Mouse (Mus musculus): Measurements from ENCODE around the gene Ramp1.

Gene Ramp1

GRCm38 (mm10) chr1:91241249-91241648 is 61.6 kb downstream of the Ramp1 start:
- no peak for DNase-seq

GRCm38 (mm10) chr1:91248242-91248641 is 68.6 kb downstream of the Ramp1 start:
- peak; percentile 14 for DNase-seq

DNA sequence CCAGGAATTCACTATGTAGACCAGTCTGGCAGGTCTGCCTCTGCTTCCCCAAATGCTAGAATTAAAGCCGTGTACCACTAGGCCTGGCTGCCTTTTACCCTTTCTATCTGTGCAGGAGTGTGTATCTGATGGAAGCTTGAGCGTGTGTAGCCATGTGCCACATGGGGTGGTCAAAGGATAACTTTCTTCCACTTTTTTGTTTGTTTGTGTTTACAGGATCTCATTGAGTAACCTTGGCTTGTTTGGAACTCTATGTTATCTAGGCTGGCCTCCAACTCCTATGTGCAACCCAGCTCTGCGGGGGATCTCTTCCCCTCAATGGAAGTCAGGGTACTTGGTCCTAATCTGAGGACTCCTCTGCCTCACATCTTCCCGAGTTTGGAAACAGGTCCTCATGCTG is 69.3 kb downstream of the Ramp1 start:
- DNase-seq, result peak; percentile 40

GRCm38 (mm10) chr1:91249564-91250414 is 70.2 kb downstream of the Ramp1 start, which contains the start of gene Ube2f:
Gene Ube2f, plus strand, starts transcription at chr1:91250304.
- DNase-seq, result peak; percentile 98

DNA sequence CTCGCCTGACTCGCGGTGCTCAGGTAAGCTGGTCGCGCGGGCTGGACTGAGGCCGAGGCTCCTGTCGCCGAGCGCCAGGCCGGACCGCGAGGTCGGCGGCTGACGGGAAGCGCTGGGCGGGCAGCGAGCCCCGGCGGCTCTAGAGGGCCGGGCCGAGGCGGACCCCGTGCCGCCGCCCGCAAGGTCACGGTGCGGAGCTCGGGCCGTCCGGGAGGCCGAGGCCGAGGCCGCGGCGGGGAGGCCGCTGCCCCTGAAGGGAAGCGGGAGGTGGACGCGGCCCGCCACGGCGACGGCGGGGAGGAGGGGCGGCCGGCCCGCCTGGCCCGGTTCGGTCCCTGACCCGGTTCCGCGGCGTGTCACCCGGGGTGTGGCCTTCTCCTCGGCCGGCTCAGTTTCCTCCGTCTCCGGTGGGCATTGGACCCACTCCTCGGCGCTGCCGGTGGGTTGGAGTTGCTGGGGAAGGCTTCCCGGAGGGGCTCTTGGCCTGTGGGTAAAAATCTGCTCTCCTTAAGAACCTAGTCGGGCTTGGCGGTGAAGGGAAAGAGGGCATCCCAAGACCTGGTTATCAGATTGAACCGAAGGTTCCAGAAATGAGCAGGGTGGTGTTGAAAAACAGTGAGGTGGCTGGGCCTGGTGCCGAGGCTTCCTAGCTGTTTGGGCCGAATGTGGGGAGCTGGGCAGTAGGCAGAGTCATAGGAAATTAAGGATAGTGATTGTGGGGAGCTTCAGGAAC is 71.0 kb downstream of the Ramp1 start:
- DNase-seq, result peak; percentile 50

DNA sequence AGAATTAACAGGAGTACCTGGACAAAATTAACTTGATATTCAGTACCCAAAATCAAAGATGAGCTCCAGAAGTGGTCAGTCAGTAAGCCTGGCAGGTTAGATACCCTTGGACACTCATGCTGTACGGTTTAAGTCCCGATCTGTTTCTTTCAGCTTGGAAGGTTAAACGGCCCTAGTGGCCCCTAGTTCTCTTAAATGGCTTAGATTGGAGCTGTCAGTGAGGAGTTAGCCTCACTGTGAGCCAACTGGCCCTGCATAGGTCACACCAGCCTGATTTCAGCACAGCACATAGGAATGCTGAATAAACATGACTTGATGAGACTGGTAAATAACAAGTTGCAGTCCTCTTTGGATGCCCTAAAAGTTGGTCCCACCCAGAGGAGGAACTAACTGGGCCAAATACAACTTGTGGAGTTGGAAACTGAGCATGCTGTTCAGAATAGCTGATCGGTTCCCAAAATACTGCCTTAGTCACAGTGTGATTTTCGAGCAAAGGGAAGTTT is 71.6 kb downstream of the Ramp1 start:
- no peak for DNase-seq

DNA sequence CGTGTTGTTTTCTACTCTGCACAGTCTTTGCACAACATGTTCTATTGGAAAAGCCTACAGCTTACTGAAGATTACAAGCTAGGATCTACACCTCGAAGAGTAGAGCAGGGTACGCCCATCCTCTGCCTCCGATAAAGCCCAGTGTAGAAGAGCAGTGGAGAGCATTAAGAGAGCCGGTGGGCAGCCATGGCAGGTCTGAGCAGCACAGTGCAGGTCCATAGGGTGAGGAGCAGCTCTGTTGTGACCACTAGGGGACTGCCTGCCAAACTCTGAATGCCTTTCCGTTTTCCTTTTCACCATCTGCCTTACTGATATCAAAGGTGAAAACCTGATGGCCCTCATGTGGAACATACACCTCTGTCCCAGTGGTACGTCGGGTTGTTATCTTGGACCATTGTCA is 72.3 kb downstream of the Ramp1 start:
- no peak for DNase-seq

GRCm38 (mm10) chr1:91257918-91258317 is 78.3 kb downstream of the Ramp1 start:
- DNase-seq, result no peak

DNA sequence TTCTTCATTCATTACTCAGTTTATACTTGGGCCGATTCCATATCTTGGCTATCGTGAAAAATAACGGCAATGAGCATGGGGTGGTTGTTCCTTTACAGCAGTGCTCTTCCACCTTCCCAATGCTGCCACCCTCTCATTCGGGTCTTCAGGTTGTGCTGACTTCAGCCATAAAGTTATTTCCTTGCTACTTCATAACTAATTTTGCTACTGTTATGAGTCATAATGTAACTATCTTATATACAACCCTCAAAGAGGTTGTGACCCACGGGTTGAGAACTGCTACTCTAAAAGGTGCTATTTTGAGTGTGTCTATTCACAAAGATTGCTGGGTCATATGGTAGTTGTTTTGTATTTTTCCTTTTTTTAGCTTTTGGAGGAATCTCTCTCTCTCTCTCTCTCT is 80.2 kb downstream of the Ramp1 start:
- no peak for DNase-seq

DNA sequence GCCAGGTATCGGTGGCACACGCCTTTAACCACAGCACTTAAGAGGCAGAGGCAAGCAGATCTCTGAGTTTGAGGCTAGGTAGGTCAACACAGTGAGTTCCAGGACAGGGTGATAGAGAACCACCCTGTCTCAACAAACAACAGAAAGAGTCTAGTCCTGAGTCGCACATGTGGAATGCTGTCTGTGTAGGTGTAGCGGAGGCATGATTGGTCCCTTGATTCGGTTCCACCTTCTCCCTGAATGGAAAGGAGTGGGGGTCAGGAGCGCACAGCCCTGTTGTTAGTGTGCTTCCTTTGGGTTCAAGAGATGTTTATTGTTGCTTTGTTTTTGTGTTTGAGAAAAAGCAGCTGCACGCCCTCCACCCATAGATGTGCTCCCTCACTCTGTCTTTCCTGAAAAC is 82.9 kb downstream of the Ramp1 start:
- no peak for DNase-seq

DNA sequence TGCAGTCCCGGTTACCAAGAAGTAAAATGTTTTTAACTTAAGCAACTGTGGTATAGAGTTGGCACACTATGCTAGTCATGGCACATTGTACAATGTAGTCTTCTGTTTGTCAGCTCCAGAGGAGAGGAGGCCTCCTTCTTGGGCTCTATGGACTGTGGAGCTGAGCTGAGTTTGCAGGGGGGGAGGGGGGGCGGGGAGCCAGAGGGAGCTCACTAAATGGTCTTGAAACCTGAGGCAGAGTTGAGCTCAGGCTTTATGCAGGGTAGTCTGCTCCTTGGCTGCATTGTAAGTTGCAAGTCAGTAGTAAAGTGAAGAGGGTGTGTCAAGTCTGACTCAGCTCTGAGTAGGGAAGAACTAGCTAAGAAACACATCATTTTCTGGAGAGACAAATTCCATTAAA is 92.6 kb downstream of the Ramp1 start:
- DNase-seq, result no peak

All from cerebellum, adult 11-12 months (tissue).